Mouse (Mus musculus) Muller cell, postnatal 12 days (primary cell): Measurements from ENCODE around the gene Inhba.

Experiments used
- DNase-seq: peaks from one replicate; pipeline ENCODE4 v3.0.0-alpha.2; 2015; ENCODE audit errors: inconsistent ontology term

The Inhba gene

GRCm38 (mm10) chr13:16023070-16024039 is 11.7 kb downstream of the Inhba start:
- peak; percentile 46 for DNase-seq

- DNase-seq: no peak
Measured at GRCm38 (mm10) chr13:16030557-16031057, 19.0 kb downstream of the Inhba start.

- DNase-seq: peak; percentile 63
Measured at GRCm38 (mm10) chr13:16032425-16032824, 20.8 kb downstream of the Inhba start.

GRCm38 (mm10) chr13:16032935-16033592 is 21.4 kb downstream of the Inhba start:
- DNase-seq: no peak

- DNase-seq: no peak
Measured at GRCm38 (mm10) chr13:16069079-16069478, 57.4 kb downstream of the Inhba start.

- DNase-seq: no peak
Measured at GRCm38 (mm10) chr13:16077276-16077675, 65.6 kb downstream of the Inhba start.

GRCm38 (mm10) chr13:16078216-16078731 is 66.6 kb downstream of the Inhba start:
- no peak for DNase-seq

- DNase-seq: no peak
Measured at GRCm38 (mm10) chr13:16080205-16080604, 68.6 kb downstream of the Inhba start.
